Mouse (Mus musculus) liver, embryonic 14.5 days (tissue): ENCODE results near the gene Ppa1.

Source experiments
- CTCF ChIP-seq: IDR thresholded peaks from 2 replicates; pipeline ENCODE4 v1.5.1; 2016; ENCODE audit warnings: antibody characterized with exemption, low read depth, control low read depth
- EP300 ChIP-seq: IDR thresholded peaks from 2 replicates; pipeline ENCODE4 v1.6.1; 2016; ENCODE audit warnings: antibody characterized with exemption, low read depth

DNA sequence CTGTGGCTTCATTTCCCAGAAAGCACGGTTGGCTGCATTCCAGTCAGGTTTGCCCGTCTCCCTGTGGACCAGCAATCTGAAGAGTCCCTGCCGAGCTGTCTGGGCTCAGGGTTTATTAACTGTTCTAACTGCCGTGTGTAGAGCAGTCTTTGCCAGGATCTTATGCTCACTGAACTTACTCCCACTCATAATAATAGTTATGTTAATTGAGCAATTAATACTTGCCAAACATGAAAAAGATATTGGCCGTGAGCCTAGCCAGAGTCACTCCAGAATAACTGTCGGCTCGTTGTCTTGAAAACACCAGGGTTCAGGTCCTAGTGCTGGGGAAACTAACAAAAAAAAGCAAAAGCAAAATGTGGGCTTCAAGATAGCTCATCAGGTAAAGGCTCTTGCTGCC is 20.9 kb downstream of the Ppa1 start:
- no peak for TF ChIP-seq CTCF
- no peak for TF ChIP-seq EP300
